Mouse (Mus musculus) urinary bladder, postnatal 25 days (tissue): ENCODE data around the gene Foxk2.
"Not testable (repeated sequence)": the region's sequence is repeated elsewhere in the genome, so short reads cannot be mapped to it uniquely, and the experiment has no call there.

ENCODE experiments used
- DNase-seq: peaks from one replicate; pipeline ENCODE4 v3.0.0; 2022; ENCODE audit warnings: low spot score

Foxk2 gene

DNA sequence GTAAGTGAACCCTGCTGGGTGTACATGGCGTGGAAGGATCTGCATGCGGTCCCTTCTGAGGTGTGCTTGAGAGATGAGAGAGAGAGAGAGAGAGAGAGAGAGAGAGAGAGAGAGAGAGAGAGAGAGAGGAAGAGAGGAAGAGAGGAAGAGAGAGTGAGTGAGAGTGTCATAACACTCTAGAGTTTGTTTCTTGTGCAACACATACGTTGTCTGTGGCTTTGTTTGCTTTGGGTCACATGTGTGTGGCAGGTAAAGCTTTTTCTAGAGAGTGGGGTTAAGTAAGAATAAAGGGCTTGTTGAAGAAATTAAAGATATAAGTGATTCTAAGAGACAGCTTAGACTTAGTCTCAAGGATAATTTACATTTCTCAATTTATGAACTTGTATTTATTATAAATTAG lies 18.2 kb downstream of the Foxk2 start:
- no peak for DNase-seq

DNA sequence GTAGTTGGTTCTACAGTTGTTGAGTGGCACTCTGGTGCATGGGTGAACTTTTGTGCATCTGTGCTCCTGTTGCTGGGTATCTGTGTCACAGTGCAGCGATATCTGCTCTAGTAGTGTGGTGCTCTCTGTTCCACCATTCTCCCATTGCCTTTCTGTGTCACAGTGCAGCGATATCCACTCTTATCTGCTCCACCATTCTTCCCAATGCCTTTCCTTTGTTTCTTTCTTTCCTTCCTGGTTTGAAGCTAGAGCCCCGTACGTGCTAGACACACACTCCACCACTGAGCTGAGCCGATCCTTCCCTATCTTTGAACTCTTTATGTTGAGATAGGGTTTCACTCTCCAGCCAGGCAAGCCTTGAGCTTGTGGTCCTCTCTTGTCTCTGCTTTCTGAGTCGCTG lies 23.1 kb downstream of the Foxk2 start:
- DNase-seq = no peak

DNA sequence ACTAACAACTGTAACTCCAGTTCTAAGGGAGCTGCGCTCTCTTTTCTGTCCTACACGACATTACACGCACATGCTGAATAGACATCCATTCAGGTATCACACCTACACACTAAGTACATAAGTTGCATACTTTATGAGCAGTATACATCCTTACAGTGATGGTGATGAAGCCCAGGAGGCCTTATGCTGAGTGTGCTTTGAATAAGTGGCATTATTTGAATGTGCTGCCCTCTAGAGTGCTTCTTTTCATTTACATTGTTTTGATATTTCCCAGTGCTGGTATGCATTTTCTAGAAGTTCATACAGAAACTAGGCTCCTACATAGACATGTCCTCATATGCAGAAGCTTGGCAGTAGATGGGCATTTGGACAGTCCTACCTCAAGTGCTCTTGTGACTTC lies 30.1 kb downstream of the Foxk2 start:
- DNase-seq = no peak

DNA sequence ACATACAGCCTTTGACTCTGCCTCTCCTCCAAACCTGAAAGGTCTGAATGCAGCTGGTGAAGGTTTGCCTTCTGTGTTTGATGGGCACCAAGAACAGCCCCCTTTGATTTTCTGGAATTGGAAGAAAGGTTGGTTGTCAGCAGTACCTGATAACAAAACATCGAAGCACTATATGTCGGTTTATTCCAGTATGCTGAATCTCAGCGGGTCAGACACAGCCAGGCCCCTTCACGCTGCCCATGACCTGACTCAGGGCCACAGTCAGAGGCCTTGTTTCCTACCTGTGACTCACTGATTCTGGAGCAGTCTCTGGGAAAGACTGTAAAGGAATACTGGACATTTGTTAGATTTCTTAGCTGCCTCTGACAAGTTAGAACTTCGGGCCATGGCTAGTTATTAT lies 35.0 kb downstream of the Foxk2 start:
- no peak for DNase-seq

DNA sequence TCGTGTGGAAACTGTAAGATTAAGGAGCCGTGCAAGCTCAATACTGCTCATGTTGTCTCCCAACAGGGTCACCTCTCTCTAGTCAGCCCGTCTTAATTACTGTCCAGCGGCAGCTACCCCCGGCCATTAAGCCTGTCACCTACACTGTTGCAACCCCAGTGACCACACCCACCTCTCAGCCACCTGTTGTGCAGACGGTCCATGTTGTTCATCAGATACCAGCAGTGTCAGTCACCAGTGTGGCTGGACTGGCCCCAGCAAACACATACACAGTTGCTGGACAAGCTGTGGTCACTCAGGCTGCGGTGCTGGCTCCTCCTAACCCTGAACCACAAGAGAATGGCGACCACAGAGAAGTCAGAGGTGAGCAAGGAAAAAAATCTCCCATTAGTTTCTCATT lies 38.7 kb downstream of the Foxk2 start:
- no peak for DNase-seq

DNA sequence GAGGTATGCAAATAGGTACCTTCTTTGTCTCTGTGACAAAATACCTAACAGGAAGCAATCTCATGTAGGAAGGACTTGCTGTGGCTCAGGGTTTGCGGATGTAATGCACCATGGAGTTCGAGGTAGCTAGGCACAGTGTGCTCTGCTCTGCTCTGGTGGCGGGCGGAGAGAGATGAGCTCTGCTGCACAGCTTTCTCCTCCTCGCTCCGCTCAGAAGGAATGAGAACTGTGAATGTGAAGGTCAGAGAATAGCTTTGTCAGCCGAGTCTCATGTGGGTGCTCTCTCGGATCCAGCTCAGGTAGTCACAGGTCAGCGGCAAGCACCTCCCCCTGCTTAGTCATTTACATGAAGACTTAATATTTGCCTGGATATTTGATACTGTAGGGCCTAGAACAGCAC lies 40.5 kb downstream of the Foxk2 start:
- DNase-seq = no peak

DNA sequence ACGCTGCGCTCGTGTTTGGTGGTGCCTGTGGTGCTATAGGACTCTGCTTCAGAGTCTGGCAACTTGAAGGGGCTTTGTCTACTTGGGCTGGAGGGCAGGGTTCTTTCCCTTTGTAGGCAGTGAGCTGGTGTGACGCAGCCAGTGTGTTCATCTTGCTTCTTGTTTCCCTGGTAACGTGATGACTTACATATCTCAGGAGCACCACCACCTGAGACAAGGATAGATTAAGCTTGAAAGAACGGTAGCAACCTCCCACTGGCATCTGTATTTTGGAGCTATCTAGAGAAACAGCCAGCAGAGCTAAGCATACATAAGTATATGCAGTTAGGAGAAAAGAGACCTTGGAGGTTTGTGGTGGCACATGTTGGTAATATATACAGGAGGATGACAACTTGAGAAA lies 45.6 kb downstream of the Foxk2 start:
- no peak for DNase-seq

DNA sequence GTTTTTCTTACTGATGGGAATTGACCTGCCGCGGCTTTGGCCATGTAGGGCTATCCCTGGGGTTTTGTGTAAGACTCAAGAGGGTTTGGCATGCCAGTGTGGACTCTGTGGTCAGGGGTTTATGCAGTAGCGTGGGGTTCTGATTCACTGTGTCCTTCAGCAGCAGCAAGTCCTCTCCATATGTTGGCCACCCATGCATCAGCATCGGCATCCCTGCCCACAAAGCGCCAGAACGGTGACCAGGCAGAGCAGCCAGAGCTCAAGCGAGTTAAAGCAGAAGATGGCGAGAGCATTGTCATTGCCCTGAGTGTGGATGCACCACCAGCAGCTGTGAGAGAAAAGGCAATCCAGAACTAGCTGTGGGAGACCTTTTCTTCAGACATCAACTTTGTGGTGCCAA lies 46.8 kb downstream of the Foxk2 start:
- DNase-seq = no peak

DNA sequence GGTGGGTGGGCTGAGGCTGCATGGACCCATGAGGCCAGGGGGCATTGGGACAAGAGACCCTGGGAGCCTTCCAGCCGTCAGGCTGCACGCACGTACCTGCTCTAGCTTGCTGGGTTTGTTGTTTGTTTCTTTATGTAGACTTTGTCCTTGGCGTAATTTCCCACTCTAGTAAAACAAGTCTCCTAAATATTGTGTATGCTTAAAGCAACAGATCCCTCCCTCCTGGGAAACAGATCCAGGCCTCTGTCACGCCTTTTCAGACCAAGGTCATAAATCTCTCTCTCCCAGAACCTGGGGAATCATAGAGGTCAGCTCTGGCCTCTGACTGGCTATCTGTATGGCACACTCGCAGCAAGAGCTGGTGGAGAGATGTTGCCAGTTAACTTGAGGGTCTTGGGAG lies 47.9 kb downstream of the Foxk2 start:
- not testable (repeated sequence) for DNase-seq

DNA sequence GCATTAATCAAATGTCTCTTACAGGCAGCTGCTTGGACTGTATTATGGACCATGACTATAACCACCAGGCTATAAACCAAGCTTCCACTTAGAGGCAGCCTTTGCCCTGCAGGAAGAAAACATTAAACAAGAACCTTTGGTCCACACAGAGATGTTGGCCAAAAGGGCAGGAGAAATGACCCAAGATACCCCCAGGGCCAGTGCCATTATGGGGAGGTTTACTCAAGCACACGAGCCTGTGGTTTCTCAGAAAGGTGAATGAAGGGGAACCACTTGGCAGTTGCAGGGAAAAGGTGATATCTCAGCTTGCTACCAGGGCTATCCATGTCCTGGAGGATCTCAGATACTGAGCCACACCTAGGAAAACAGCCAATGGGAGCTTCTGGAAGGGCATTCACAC lies 66.2 kb downstream of the Foxk2 start:
- DNase-seq = no peak

DNA sequence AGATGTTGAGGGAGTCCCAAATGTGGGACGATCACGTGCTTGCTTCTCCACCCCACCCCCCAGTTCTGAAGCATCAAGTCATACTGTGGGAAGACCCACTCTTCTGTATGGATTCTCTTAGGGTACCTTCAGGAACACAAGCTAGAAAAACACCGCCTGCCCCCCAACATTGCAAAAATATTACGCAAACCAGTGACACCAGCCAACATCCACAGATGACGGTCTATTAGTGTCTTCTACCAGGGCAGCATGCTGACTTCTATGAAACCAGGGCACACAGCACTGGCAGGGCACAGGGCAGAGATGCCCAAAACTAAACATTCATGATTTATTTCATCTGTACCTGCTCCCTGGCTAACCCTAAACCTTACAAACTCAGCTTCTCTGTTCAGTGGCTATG lies 66.9 kb downstream of the Foxk2 start:
- DNase-seq = no peak

DNA sequence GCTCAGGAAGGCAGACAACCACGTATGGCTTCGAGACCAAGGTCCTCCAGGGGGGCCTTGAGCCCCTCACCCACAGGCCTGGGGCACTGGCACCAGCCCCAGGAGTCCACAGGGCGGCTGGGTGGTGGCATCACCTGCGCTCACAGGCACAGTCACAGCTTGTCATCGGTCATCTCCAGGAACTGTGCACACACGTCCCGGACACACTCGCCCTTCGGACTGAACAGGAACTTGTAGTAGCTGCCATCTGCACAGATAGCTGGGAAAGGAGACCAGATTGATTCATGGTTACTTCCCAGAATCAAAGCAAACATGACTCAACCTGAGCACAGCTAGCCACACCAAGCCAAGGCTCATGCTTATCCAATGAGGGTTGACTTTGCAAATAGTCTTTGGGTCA lies 68.4 kb downstream of the Foxk2 start:
- DNase-seq = no peak

DNA sequence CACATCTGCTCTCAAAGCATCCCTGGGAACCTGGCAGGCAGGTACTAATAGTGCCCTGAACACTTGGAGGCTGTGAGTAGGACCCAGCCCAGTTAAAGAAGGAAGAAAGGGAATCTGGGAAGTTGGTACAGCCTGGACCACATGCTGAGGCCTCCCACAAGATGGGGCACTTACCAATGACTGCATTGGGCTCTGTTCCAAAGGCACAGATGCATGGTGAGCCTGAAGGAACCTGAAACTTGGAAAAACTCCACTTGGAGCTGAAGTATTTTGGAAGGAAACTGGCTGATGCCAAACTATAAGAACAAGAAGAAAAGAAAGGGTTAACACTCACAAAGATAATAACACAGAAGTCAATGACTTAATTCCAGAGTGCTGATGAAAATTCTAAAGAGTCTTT lies 68.8 kb downstream of the Foxk2 start:
- no peak for DNase-seq

DNA sequence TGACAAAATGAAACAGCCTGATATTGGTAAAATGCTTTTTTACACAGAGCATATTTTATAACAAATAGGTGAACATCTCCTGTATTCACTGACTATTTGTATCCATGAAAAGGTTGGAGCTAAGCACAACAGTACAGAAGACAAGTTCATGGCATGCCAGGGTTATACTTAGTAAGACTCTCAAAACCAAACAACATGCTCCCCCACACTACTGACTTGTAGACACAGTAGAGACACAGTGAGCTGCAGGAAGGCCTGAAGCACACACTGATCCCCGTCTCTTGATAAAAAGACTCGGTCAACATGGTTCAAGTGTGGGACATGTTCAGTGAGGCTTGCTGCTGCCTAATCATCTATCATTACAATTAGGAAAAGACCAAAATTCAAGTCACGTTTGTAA lies 71.9 kb downstream of the Foxk2 start:
- DNase-seq = no peak

DNA sequence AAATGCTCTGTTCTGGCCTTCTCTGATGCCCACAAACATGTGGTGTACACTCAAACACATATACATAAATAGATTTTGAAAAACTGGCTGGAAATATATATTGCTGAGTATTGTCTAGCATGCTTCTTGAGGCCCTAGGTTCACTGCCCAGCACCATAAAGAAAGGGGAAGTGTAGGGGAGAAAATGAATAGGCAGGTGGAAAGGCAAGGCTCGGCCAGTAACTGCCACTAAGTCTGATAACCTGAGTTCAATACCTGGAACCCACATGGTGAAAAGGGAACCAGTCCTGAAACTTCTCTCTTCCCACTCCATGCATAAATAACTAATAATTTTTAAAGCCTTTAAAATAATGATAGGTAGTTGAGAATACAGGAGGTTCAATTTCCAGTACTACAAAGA lies 79.9 kb downstream of the Foxk2 start:
- no peak for DNase-seq

DNA sequence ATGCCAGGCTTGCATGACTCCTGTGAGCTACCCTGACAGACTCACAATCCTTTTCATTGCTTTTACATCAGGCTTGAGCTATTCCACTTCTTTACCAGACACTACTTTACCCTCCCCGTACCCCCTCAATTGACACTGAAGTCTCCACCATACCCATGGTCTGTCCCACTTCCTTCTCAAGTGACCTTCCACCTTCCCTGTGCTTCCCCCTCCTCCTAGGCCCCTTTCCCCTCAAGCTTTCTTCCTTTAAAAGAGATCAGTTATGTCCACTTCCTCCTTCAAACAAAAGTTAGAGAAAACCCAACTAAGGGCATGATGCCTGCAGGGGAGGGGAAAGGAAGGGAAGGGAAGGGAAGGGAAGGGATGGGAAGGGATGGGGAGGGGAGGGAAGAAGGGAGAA lies 80.5 kb downstream of the Foxk2 start:
- no peak for DNase-seq

DNA sequence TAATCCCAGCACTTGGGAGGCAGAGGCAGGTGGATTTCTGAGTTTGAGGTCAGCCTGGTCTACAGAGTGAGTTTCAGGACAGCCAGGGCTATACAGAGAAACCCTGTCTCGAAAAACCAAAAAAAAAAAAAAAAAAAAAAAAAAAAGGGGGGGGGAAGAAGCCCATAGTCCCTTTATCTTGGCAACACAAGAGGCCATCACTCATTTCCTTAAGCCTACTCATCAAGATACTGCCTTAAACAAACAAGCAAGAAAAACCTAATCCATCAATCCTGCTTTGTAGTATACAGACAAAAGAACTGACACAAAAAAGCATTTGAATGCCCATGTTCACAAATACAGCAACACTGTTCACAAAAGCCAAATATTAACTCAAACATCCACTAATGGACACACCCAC lies 82.6 kb downstream of the Foxk2 start:
- not testable (repeated sequence) for DNase-seq

DNA sequence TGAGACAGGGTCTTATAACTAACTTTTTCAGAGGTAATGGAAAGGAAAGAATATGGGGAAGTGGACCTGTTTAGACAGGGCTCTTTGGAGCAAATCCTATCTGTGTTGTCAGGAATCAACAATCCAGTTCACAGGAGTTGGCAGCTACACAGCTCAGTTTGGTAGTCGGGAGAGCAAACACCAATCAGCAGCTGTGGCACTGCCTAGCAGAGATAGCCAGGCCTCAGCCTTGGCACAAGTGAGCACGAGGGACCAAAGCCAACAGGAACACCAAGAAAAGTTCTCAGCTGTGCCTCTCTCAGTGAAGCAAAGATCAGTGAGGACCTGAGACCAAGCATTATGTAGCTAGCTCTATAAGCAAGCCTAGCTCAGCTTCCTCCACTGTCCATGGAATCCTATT lies 87.2 kb downstream of the Foxk2 start:
- no peak for DNase-seq

DNA sequence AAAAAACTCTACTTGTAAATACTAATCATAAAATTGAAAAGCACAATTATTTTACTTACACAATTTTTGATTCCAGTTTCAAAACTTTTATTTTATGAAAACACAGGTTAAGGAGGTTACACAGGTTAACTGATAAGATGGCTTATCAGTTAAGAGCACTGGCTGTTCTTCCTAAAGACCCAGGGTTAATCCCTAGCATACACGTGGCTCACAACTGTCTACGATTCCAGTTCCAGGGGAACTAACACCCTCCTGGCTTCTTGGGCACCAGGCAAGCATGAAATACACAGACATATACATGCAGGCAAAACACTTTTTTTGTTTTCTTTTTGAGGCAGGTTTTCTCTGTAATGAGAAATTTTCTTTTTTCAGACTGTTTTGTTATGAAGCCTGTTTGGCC lies 88.4 kb downstream of the Foxk2 start:
- no peak for DNase-seq

DNA sequence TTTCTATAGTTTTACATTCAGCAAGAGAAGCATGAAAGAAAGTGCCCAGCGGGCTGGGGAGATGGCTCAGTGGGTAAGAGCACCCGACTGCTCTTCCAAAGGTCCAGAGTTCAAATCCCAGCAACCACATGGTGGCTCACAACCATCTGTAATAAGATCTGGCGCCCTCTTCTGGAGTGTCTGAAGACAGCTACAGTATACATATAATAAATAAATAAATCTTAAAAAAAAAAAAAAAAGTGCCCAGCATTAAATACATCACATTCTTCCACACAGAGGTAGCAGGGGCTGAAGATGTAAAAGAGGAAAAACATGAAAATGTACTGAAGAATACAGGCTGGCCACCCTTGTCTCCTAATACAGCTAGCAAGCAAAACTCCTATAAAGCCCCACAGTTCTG lies 88.9 kb downstream of the Foxk2 start:
- not testable (repeated sequence) for DNase-seq

DNA sequence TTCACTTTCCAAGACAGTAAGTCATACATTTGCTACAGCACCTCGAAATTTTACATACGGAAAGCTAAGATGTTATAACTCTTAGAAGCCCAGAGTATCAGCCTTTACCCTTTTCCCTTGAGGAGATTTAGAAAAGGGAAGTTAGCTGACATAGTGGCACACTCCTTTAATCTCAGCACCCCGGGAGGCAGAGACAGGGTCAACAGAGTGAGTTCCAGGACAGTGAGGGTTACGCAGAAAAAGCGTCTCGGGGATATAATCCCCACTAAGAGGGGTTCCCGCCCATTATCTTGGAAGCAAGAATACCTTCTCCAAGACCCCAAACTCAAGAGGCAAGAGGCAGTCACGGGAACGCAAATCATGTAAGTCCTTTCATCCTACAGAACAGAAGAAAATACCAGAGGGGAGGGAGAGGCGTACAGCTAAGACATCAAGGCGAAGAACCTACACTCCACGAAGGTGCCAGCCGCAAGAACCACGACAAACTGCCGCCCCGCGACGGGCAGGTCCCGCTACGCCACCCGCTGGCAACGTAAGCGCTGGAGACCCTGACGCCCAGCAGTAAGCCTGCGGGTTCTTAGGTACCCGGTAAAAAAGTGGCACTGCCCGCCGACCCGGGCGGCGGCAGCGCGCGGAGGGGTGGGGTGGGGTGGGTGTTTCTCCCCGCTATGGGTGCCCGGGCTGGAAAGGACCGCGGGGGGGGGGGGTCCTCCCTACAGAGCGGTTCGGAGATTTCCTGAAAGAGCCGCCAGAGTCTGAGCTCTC lies 93.7 kb downstream of the Foxk2 start:
- peak; percentile 29 for DNase-seq

DNA sequence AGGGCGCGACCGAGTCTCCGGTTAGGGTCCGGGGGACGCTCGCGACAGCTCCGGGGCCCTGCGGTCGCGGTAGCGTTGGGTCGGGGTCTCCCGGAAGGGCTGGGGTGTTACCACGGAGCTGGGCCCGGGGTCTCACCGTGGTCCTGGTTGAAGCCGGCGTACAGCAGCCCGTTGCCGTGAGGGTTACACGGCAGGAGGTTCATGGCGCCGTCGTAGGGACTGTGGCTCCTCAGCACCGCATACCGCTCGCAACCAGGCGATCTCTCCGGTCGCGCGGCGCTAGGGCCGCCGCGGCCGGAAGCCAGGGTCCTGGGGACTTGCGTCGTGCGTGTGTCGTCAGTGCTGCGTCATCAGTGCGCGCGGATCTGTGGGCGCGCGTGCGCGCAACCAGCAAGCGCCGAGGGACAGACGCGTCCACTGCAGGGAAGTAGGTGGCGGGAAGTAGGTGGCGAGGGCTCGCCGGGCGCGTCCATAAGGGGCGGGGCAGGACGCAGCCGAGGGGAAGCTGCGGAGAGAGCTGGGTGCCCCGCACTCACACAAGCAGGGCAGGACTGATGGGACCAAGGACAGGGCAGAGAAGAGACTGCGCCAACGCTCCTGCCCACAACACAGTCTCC lies 94.4 kb downstream of the Foxk2 start, which contains the start of gene Wdr45b:
Gene Wdr45b (minus strand): TSS at position 355 of the 617 bp plus-strand sequence.
- DNase-seq = peak; percentile 98
